Mouse (Mus musculus) midbrain, postnatal 0 days (tissue): ENCODE results near the gene Ak8. TPM values are rescaled to one million over a fixed set of nuclear protein-coding genes. Genes with fewer than 3 reads are reported as not detected.

Source experiments
- ATAC-seq: fragments of 200-750 bp; cut with Nextera tagmentation; 2 replicates; pipeline ENCODE4 v1.8.0; 2017; ENCODE audit warnings: moderate number of reproducible peaks, mild to moderate bottlenecking, moderate TSS enrichment, moderate library complexity; ENCODE audit not compliant: low FRiP score
- DNase-seq: peaks from one replicate; pipeline ENCODE4 v3.0.0-alpha.2; 2015; ENCODE audit warnings: low spot score
- H3K27ac ChIP-seq: fragments of 300-500 bp; sonication (generic); 2 replicates; pipeline ENCODE4 v1.5.1; 2014; ENCODE audit warnings: low read depth, mild to moderate bottlenecking, low read length, mixed read lengths
- H3K27me3 ChIP-seq: fragments of 300-500 bp; sonication (generic); 2 replicates; pipeline ENCODE4 v1.6.1; 2014; ENCODE audit warnings: low read length, control low read depth, mixed read lengths; ENCODE audit not compliant: insufficient read depth
- H3K36me3 ChIP-seq: fragments of 300-500 bp; sonication (generic); 2 replicates; pipeline ENCODE4 v1.6.1; 2014; ENCODE audit warnings: low read length, control low read depth, mixed read lengths; ENCODE audit not compliant: insufficient read depth
- H3K4me1 ChIP-seq: fragments of 300-500 bp; sonication (generic); 2 replicates; pipeline ENCODE4 v1.6.1; 2014; ENCODE audit warnings: mild to moderate bottlenecking, control low read depth, antibody characterized with exemption, low read length, mixed read lengths; ENCODE audit not compliant: insufficient read depth
- H3K4me2 ChIP-seq: fragments of 300-500 bp; sonication (generic); 2 replicates; pipeline ENCODE4 v1.6.1; 2014; ENCODE audit warnings: low read depth, mild to moderate bottlenecking, low read length, mixed read lengths; ENCODE audit not compliant: poor library complexity, severe bottlenecking
- H3K4me3 ChIP-seq: fragments of 300-500 bp; sonication (generic); 2 replicates; pipeline ENCODE4 v1.5.1; 2014; ENCODE audit warnings: low read depth, mild to moderate bottlenecking, low read length, moderate library complexity
- H3K9ac ChIP-seq: fragments of 300-500 bp; sonication (generic); replicated peaks from 2 replicates; pipeline ENCODE4 v1.6.1; 2014; ENCODE audit warnings: mild to moderate bottlenecking, low read length, moderate library complexity, mixed read lengths; ENCODE audit not compliant: poor library complexity, severe bottlenecking
- H3K9me3 ChIP-seq: fragments of 300-500 bp; sonication (generic); 2 replicates; pipeline ENCODE4 v1.6.1; 2016; ENCODE audit warnings: low read length, control low read depth
- CTCF ChIP-seq: IDR thresholded peaks from 2 replicates; pipeline ENCODE4 v1.5.1; 2016; ENCODE audit warnings: antibody characterized with exemption, mild to moderate bottlenecking
- WGBS: fragments of 180-500 bp; shearing (Covaris S2); extraction: QIAGEN DNeasy Blood & Tissue Kit; methylation state at CpG from one replicate; pipeline ENCODE4 v1.1.7; 2014; 5-methylcytosine and 5-hydroxymethylcytosine counted together
- polyA plus RNA-seq: library from polyadenylated mRNA; unstranded; fragments of >200 nt; fragmentation: Nextera tagmentation; extraction: Ambion mirVana; gene quantifications from 2 replicates; pipeline ENCODE4 v1.2.1, GENCODE M21; 2015
- total RNA-seq: library from RNA; depleted of rRNA; stranded (reverse); fragments of >200 nt; gene quantifications from 2 replicates; pipeline ENCODE4 v1.2.3, GENCODE M21; 2014

Gene Ak8
- total and polyA plus RNA-seq, 2 experiments from 2014 or later: 2.3 to 4.9 TPM

DNA sequence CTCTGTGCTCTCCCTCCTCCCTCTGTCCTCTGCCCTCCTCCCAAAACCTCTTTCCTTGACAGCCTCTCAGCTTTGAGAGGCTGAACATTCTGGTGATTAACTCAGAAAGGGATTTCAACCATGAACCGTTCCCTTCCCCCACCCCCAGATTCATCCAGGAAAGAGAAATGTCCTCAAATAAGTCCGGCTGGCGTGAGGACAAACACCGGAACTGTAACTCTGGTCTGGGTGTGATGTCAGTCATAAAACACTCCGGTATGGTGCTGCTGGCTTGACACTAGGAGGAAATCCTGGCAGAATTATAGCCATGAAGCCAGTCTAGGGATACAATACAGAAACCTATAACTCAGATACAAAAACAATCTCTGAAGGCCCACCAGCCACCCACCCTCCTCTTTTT, 70.7 kb downstream of the Ak8 start:
- no peaks in the 10 kb centered on the region for H3K9me3 ChIP-seq
- no peak for TF ChIP-seq CTCF
- no peak overlapping the region for H3K9ac ChIP-seq
- ATAC-seq (no peak), DNase-seq (no peak)
- H3K4me3 ChIP-seq: no peak overlapping the region
- H3K4me2 ChIP-seq: no peak overlapping the region
- H3K4me1 ChIP-seq: no peaks in the 10 kb centered on the region
- WGBS: 54% methylated on average over 5 of the region's 5 CpGs
- H3K27ac ChIP-seq: no peak overlapping the region
- H3K27me3 ChIP-seq: no peaks in the 10 kb centered on the region
- H3K36me3 ChIP-seq: no peaks in the 10 kb centered on the region

DNA sequence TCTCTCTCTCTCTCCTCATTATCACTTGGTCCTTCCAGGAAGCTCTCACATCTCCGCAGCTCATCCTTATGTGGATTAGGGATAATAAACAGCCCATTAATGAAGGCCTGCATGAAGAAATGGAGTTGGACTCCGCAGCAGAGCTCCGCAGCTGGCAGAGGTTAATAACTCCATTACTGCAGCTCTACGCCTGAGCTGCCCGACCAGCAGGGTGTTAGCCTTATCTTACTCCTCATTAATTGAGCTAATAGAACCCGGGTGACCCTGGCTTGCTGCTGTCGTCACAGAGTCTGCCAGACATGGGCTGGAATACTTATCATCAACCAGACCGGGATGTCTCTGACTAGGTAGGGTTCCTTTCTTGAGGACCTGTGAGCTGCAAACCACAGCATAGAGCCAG, 74.1 kb downstream of the Ak8 start:
- Histone ChIP-seq H3K36me3 (no peaks in the 10 kb centered on the region), H3K4me2 (no peak overlapping the region), H3K9me3 (no peaks in the 10 kb centered on the region), H3K4me3 (no peak overlapping the region), H3K27me3 (no peaks in the 10 kb centered on the region), H3K27ac (no peak overlapping the region), H3K9ac (no peak overlapping the region), H3K4me1 (no peaks in the 10 kb centered on the region)
- 43% methylated on average over 8 of the region's 8 CpGs for WGBS
- DNase-seq: peak; percentile 24
- no peak for TF ChIP-seq CTCF
- ATAC-seq: no peak

DNA sequence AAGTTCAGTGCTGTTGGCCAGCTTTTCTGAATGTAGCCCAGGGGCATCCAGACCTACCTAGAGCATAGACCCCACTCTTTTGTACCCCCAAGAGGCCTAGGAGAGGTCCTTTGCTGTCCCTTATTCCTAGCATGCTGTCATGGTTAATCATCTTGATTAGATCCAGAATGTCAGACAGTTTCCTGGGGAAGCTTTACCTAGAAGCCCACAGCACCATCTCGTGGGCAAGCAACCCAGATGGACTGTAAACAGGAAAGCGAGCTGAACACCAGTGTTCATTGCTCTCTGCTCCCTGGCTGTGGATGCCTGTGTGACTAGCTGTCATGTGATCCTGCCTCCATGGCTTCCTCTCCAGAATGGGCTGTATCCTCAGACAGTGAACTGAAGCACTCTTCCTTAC, 76.8 kb downstream of the Ak8 start:
- no peaks in the 10 kb centered on the region for H3K36me3 ChIP-seq
- DNase-seq (no peak), ATAC-seq (no peak)
- H3K4me2 ChIP-seq: no peak overlapping the region
- WGBS: 74% methylated on average over 2 of the region's 2 CpGs
- no peaks in the 10 kb centered on the region for H3K27me3 ChIP-seq
- no peak overlapping the region for H3K4me3 ChIP-seq
- no peak overlapping the region for H3K9ac ChIP-seq
- H3K4me1 ChIP-seq: no peaks in the 10 kb centered on the region
- H3K27ac ChIP-seq: no peak overlapping the region
- no peaks in the 10 kb centered on the region for H3K9me3 ChIP-seq
- peak; percentile 24; the same call in 1 of the 2 replicates for TF ChIP-seq CTCF

DNA sequence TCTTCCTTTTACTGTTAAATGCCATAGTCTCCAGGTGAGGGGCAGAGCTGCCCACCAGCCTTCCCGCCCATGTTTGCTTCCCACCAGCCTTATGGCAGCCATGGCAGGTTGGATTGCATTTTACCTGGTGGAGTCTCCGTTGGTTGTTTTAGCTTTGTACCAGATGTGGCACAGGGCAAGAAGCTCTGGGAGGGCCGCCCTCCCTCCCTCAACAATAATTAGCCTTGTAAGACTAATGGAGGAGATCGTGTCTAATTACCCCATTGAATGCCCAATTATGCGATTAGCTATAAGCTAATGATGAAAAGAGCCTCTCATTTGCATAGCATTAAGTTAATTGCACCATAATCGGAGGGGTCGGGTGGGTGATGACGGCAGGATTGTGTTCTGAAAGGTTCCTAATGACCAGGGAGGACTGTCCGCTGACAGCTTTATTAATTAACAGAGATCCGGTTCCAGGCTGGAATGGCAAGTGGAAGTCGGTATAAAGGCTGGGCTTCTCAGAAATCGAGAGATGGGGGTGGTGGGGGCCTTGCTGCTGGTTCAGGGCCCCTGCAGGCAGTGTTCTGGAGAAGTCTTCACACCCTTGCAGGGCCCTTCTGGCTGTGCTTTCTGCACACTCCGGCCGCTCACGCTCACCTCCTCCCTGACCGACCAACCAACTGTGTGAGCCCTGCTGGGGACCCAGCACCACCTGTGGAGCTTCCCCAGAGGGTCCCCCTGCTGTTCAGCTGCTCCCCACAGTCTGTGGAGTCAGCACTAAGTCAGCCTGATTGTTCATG, 80.2 kb downstream of the Ak8 start:
- H3K4me3 ChIP-seq: no peak overlapping the region
- no peaks in the 10 kb centered on the region for H3K27me3 ChIP-seq
- no peak for TF ChIP-seq CTCF
- H3K9me3 ChIP-seq: no peaks in the 10 kb centered on the region
- no peaks in the 10 kb centered on the region for H3K36me3 ChIP-seq
- DNase-seq (peak; percentile 26), ATAC-seq (no peak)
- 59% methylated on average over 16 of the region's 16 CpGs for WGBS
- H3K4me1 ChIP-seq: no peaks in the 10 kb centered on the region
- no peak overlapping the region for H3K4me2 ChIP-seq
- no peak overlapping the region for H3K9ac ChIP-seq
- no peak overlapping the region for H3K27ac ChIP-seq

DNA sequence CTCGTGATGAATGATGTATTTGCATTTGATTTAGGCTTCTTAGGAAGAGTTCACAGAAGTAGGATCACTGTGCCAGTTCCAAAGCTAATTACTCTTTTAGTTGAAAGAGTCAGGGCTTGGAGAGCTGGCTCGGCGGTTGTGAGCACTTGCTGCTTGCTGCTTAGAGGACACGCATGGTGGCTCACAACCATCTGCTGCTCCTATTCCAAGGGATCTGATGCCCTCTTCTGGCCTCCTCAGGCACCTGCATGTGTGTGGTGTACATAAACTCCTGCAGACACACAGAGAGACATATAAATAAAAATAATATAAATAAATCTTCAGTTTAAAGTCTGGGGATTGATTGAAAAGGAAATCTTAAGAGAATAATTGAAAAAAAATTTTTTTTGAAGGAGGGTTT, 81.3 kb downstream of the Ak8 start:
- DNase-seq: peak; percentile 17
- TF ChIP-seq CTCF: no peak
- H3K27ac ChIP-seq: no peak overlapping the region
- no peaks in the 10 kb centered on the region for H3K4me1 ChIP-seq
- no peaks in the 10 kb centered on the region for H3K9me3 ChIP-seq
- H3K4me2 ChIP-seq: no peak overlapping the region
- WGBS: 78% methylated on average over 4 of the region's 4 CpGs
- no peaks in the 10 kb centered on the region for H3K27me3 ChIP-seq
- H3K9ac ChIP-seq: no peak overlapping the region
- H3K4me3 ChIP-seq: no peak overlapping the region
- ATAC-seq: no peak
- H3K36me3 ChIP-seq: no peaks in the 10 kb centered on the region

DNA sequence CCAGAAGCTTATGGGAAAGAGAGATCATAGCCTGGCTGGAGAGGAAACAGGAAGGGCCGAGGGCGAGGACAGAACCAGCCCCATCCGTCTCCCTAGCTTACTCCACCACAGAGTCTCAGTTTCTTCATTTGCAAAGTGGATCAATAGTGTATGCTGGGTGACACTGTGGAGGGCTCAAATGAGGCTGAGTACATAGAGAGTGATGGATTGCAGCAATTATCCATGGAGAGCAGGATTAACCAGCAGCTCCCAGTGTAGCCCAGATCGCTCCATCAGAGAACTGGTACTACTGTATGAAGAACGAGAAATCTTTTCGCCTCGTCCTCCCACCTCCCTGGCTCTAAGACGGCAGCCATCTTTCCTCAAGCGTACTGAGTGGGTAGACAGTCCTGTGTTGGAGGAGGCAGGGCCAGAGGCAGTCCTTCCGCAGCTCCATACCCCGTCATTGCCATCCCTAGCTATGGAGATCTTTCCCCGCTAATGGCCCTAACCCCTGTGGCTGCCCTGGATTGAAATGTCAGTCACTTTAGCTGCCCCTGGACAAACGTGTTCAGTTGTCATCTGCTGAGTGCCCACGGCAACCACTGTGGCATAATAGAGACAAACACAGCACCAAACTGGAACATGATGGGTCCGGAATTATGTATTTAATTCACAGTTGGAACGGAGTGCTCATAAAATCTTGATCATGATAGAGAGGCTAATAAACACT, 86.5 kb downstream of the Ak8 start:
- 59% methylated on average over 16 of the region's 16 CpGs for WGBS
- Histone ChIP-seq H3K36me3 (no peaks in the 10 kb centered on the region), H3K9ac (no peak overlapping the region), H3K4me2 (no peak overlapping the region), H3K27me3 (no peaks in the 10 kb centered on the region), H3K27ac (no peak overlapping the region), H3K4me1 (no peaks in the 10 kb centered on the region), H3K4me3 (no peak overlapping the region), H3K9me3 (no peaks in the 10 kb centered on the region)
- TF ChIP-seq CTCF: no peak
- DNase-seq: no peak
- no peak for ATAC-seq
